Mouse (Mus musculus): ENCODE data around the gene Tmem87a.

The Tmem87a gene

GRCm38 (mm10) chr2:120366501-120366900 lies 37.4 kb downstream of the Tmem87a start:
- DNase-seq (ENCODE audit: low spot score) = no peak

- DNase-seq (ENCODE audit: low spot score) = no peak
Measured at GRCm38 (mm10) chr2:120360425-120360824, 43.5 kb downstream of the Tmem87a start.

GRCm38 (mm10) chr2:120352682-120353646 lies 50.9 kb downstream of the Tmem87a start, which contains the start of gene Vps39:
Vps39 (minus strand) TSS chr2:120353137.
- peak; percentile 90 for DNase-seq (ENCODE audit: low spot score)

GRCm38 (mm10) chr2:120351321-120351720 lies 52.6 kb downstream of the Tmem87a start:
- no peak for DNase-seq (ENCODE audit: low spot score)

GRCm38 (mm10) chr2:120348120-120348519 lies 55.8 kb downstream of the Tmem87a start:
- DNase-seq (ENCODE audit: low spot score) = no peak

GRCm38 (mm10) chr2:120341741-120342140 lies 62.2 kb downstream of the Tmem87a start:
- DNase-seq (ENCODE audit: low spot score) = no peak

GRCm38 (mm10) chr2:120337886-120338285 lies 66.0 kb downstream of the Tmem87a start:
- DNase-seq (ENCODE audit: low spot score) = peak; percentile 40

- no peak for DNase-seq (ENCODE audit: low spot score)
Measured at GRCm38 (mm10) chr2:120331575-120331974, 72.3 kb downstream of the Tmem87a start.

- DNase-seq (ENCODE audit: low spot score) = no peak
Measured at GRCm38 (mm10) chr2:120315077-120315476, 88.8 kb downstream of the Tmem87a start.

- no peak for DNase-seq (ENCODE audit: low spot score)
Measured at GRCm38 (mm10) chr2:120314487-120314886, 89.4 kb downstream of the Tmem87a start.

GRCm38 (mm10) chr2:120313976-120314375 lies 89.9 kb downstream of the Tmem87a start, which contains the start of gene Pla2g4f:
Pla2g4f (minus strand) TSS chr2:120314165.
- DNase-seq (ENCODE audit: low spot score) = no peak

GRCm38 (mm10) chr2:120312276-120312825 lies 91.6 kb downstream of the Tmem87a start:
- no peak for DNase-seq (ENCODE audit: low spot score)
